Mouse (Mus musculus) kidney, adult 2 months (tissue): ENCODE measurements around the gene Klf13.

Source experiments
- CTCF ChIP-seq: fragments of 200-500 bp; conservative IDR thresholded peaks from 2 replicates; pipeline ENCODE4 v1.5.1; 2011; ENCODE audit warnings: low read depth, mild to moderate bottlenecking, control low read depth, low read length, moderate library complexity, mixed read lengths; ENCODE audit not compliant: insufficient read depth, insufficient read length
- POLR2A ChIP-seq: fragments of 200-500 bp; IDR thresholded peaks from one replicate; pipeline ENCODE4 v1.6.1; 2011; ENCODE audit warnings: low read depth, low read length, control low read depth

- TF ChIP-seq CTCF (no peak), POLR2A (no peak)
Observed at GRCm38 (mm10) chr7:63941050-63941449, 2.3 kb upstream of the Klf13 start.
